Mouse (Mus musculus) CH12.LX (cell line): ENCODE measurements around the gene Slc16a4. TPM values are rescaled to one million over a fixed set of nuclear protein-coding genes. Genes with fewer than 3 reads are reported as not detected.

Experiments used
- DNase-seq: peaks from one replicate; pipeline ENCODE4 v3.0.0-alpha.2; 2013; ENCODE audit errors: extremely low read depth
- H3K27ac ChIP-seq: 2 replicates; pipeline ENCODE4 v1.5.1; 2012; ENCODE audit warnings: low read depth, mild to moderate bottlenecking, control low read depth, moderate library complexity; ENCODE audit not compliant: insufficient read depth
- H3K27me3 ChIP-seq: replicated peaks from 2 replicates; pipeline ENCODE3; 2012; ENCODE audit warnings: inconsistent platforms
- H3K36me3 ChIP-seq, 2 experiments: replicated peaks in 1 of 2; 2 replicates each; pipeline versions ENCODE3 to v1.6.1; 2012; ENCODE audit warnings: inconsistent platforms in 1 of 2, low read length in 1 of 2, mild to moderate bottlenecking in 1 of 2, mixed read lengths in 1 of 2, moderate library complexity in 1 of 2; ENCODE audit not compliant: control insufficient read depth in 1 of 2, insufficient read depth in 1 of 2
- H3K4me1 ChIP-seq, 2 experiments: 2 replicates each; pipeline ENCODE4 v1.6.1; 2012; ENCODE audit warnings: inconsistent platforms in 1 of 2, moderate library complexity in 1 of 2; ENCODE audit not compliant: insufficient read depth in 2 of 2, control insufficient read depth in 1 of 2
- H3K4me2 ChIP-seq: 2 replicates; pipeline ENCODE4 v1.6.1; 2012; ENCODE audit warnings: low read depth, mild to moderate bottlenecking, control low read depth; ENCODE audit not compliant: poor library complexity, insufficient read depth, severe bottlenecking
- H3K4me3 ChIP-seq, 3 experiments: fragments of 150-350 bp in 1 of 3; sonication (generic) in 1 of 3; replicated peaks in 1 of 3; 2 replicates each; pipeline versions ENCODE3 to v1.5.1; 2011 to 2012; ENCODE audit warnings: low read depth in 2 of 3, low read length in 2 of 3, mild to moderate bottlenecking in 2 of 3, moderate library complexity in 2 of 3, control low read depth in 1 of 3, improper control_type of control experiment in 1 of 3, inconsistent platforms in 1 of 3, mixed read lengths in 1 of 3; ENCODE audit not compliant: poor library complexity in 1 of 3
- H3K79me2 ChIP-seq: replicated peaks from 2 replicates; pipeline ENCODE4 v1.6.1; 2012; ENCODE audit warnings: mild to moderate bottlenecking, moderate library complexity; ENCODE audit not compliant: control insufficient read depth, poor library complexity, insufficient read depth, severe bottlenecking; ENCODE audit errors: extremely low read depth
- H3K9ac ChIP-seq: 2 replicates; pipeline ENCODE4 v1.6.1; 2012; ENCODE audit warnings: low read depth, mild to moderate bottlenecking, control low read depth, moderate library complexity; ENCODE audit not compliant: insufficient read depth
- H3K9me3 ChIP-seq: replicated peaks from 2 replicates; pipeline ENCODE3; 2012; ENCODE audit warnings: low read length, inconsistent platforms, mixed read lengths
- CHD1 ChIP-seq: IDR thresholded peaks from 2 replicates; pipeline ENCODE4 v1.6.1; 2012; ENCODE audit warnings: low read depth, low read length, improper control_type of control experiment, inconsistent platforms
- E2F4 ChIP-seq: IDR thresholded peaks from 2 replicates; pipeline ENCODE4 v1.6.1; 2011; ENCODE audit warnings: low read depth, low read length, improper control_type of control experiment; ENCODE audit not compliant: insufficient replicate concordance
- ELF1 ChIP-seq: IDR thresholded peaks from 2 replicates; pipeline ENCODE4 v1.6.1; 2014; ENCODE audit warnings: low read depth, mild to moderate bottlenecking, inconsistent platforms, low read length, improper control_type of control experiment
- EP300 ChIP-seq: IDR thresholded peaks from 2 replicates; pipeline ENCODE4 v1.6.1; 2011; ENCODE audit warnings: low read length, improper control_type of control experiment
- ETS1 ChIP-seq: conservative IDR thresholded peaks from 2 replicates; pipeline ENCODE4 v1.6.1; 2012; ENCODE audit warnings: low read depth, mild to moderate bottlenecking, inconsistent platforms, low read length, improper control_type of control experiment, moderate library complexity
- GABPA ChIP-seq: IDR thresholded peaks from 2 replicates; pipeline ENCODE4 v1.6.1; 2012; ENCODE audit warnings: low read depth, low read length, improper control_type of control experiment, inconsistent platforms; ENCODE audit not compliant: insufficient replicate concordance
- MAFK ChIP-seq: IDR thresholded peaks from 2 replicates; pipeline ENCODE4 v1.6.1; 2011; ENCODE audit warnings: low read length, improper control_type of control experiment; ENCODE audit not compliant: insufficient replicate concordance
- MAX ChIP-seq: IDR thresholded peaks from 2 replicates; pipeline ENCODE4 v1.6.1; 2011; ENCODE audit warnings: low read length, improper control_type of control experiment
- NELFE ChIP-seq: IDR thresholded peaks from 2 replicates; pipeline ENCODE4 v1.6.1; 2011; ENCODE audit warnings: low read depth, low read length, improper control_type of control experiment
- POLR2AphosphoS2 ChIP-seq: IDR thresholded peaks from 2 replicates; pipeline ENCODE4 v1.6.1; 2011; ENCODE audit warnings: low read depth, low read length, improper control_type of control experiment
- SIN3A ChIP-seq: IDR thresholded peaks from 2 replicates; pipeline ENCODE4 v1.6.1; 2012; ENCODE audit warnings: low read length, improper control_type of control experiment, inconsistent platforms
- SMC3 ChIP-seq: IDR thresholded peaks from 2 replicates; pipeline ENCODE4 v1.6.1; 2011; ENCODE audit warnings: low read depth, low read length, improper control_type of control experiment
- TBP ChIP-seq: conservative IDR thresholded peaks from 2 replicates; pipeline ENCODE4 v1.6.1; 2011; ENCODE audit warnings: low read depth, low read length, improper control_type of control experiment
- dilution Hi-C: fragments of 300-500 bp; cut with MboI; formaldehyde crosslinking; loops from 2 replicates; pipeline ENCODE4 v1.14.3; 2020; ENCODE audit warnings: low sequenced_read_pairs; ENCODE audit not compliant: extremely low pct_unique_long_range_greater_than_20kb, extremely low pct_ligation_motif_present
- in situ Hi-C: fragments of 300-500 bp; cut with MboI; formaldehyde crosslinking; loops from 3 replicates; pipeline ENCODE4 v1.14.3; 2019; ENCODE audit warnings: low sequenced_read_pairs, low pct_ligation_motif_present, low pct_unique_long_range_greater_than_20kb, mixed read lengths
- polyA plus RNA-seq: library from polyadenylated mRNA; unstranded; fragments of >175 nt; gene quantifications from 2 replicates; pipeline ENCODE4 v1.2.1, GENCODE M21; 2012; ENCODE audit warnings: low read depth; ENCODE audit not compliant: insufficient read length
- total RNA-seq, 2 experiments: library from RNA; depleted of rRNA; stranded (reverse); fragments of 300-350 nt in 1 of 2; fragments of >200 nt in 1 of 2; gene quantifications; 2 replicates each; pipeline ENCODE4 v1.2.3; 2012 to 2014

The Slc16a4 gene
- total and polyA plus RNA-seq, 3 experiments, result 0.08 to 0.60 TPM; not detected in 1

DNA sequence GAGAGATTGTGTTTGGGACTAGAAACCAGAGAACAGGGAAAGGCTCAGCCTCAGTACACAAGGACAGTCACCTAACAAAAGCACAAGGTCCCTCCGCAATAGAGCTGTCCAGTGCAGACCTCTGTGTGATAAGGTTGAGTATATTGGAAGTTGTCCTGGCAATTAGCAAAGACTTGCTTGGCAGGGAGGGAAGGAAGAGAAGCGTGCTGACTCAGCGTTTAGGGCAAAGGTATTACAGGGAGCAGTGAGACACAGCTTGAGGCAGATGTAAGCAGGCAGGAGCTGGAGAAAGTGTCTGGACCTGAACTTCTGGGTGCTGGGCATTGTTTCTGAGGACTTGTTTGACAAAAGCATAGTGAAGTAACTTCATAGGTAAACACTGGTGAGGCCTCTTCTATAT is 35.0 kb upstream of the Slc16a4 start:
- H3K79me2 ChIP-seq, result no peaks in the 10 kb centered on the region
- TF ChIP-seq NELFE, result no peak
- TF ChIP-seq MAFK, result peak; percentile 95

DNA sequence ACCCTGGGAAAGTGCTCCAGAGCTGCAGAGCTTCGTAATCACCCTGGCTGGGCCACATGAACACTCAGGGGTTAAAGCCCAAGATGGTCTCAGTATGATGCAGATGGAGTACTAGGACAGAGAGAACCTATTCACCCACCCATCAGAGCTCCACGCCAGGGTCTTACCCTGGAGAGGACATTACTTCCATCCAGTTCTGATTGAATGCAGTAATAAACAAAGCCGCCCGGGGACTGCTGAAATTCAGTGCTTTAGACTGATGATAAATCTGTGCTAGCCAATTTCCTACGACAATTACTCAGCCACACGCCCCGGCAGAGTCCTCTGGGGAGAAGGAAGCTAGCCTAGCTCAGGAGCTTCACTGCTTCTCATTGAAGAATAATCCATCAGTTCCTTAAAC is 34.3 kb upstream of the Slc16a4 start:
- H3K36me3 ChIP-seq, result no peaks in the 10 kb centered on the region
- in situ Hi-C loops (no loop called here), dilution Hi-C loops (no loop called here)
- TF ChIP-seq TBP (no peak), EP300 (no peak), MAX (no peak), CHD1 (no peak)
- no peak overlapping the region for H3K4me3 ChIP-seq
- no peak overlapping the region for H3K27ac ChIP-seq
- H3K9ac ChIP-seq, result no peak overlapping the region
- no peaks in the 10 kb centered on the region for H3K9me3 ChIP-seq
- no peaks in the 10 kb centered on the region for H3K79me2 ChIP-seq
- H3K27me3 ChIP-seq, result peaks cover 3% of the 10 kb centered on the region
- H3K4me1 ChIP-seq, result peaks cover 2 to 23% of the 10 kb centered on the region in 2 experiments; a peak in 3 of 4 replicates
- DNase-seq, result no peak
- H3K4me2 ChIP-seq, result no peak overlapping the region

More for the DNA sequence above, 35.0 kb upstream of the Slc16a4 start:
- in situ Hi-C loops, result no loop called here
- Histone ChIP-seq H3K27me3 (peaks cover 3% of the 10 kb centered on the region), H3K27ac (no peak overlapping the region), H3K36me3 (no peaks in the 10 kb centered on the region), H3K9ac (no peak overlapping the region), H3K4me1 (peaks cover 2 to 15% of the 10 kb centered on the region in 2 experiments; a peak in 3 of 4 replicates), H3K9me3 (no peaks in the 10 kb centered on the region), H3K4me3 (no peak overlapping the region), H3K4me2 (no peak overlapping the region)
- dilution Hi-C loops, result no loop called here
- no peak for DNase-seq

DNA sequence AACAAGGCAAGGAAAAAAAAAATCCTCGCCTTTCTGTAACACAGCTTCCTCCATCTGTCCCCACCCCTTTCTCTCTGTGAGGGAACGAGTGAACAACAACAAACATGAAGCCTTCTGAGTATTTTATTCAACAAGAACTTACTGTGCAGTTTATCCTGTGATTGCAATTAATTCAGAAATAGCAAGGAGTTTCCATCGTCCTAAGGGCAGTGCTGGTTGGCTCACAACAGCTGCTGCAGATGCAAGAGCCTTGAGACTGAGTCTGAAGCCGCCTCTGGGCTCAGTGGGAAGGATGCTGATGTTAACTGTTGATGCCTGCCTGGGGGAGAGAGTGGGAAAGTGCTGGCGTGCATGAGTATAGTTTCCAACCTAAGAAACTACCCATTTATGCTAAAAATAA is 33.1 kb upstream of the Slc16a4 start:
- Histone ChIP-seq H3K4me1 (peaks cover 2 to 19% of the 10 kb centered on the region in 2 experiments; a peak in 3 of 4 replicates), H3K4me2 (no peak overlapping the region), H3K9me3 (no peaks in the 10 kb centered on the region), H3K36me3 (no peaks in the 10 kb centered on the region), H3K4me3 (no peak overlapping the region), H3K27me3 (peaks cover 3% of the 10 kb centered on the region), H3K79me2 (no peaks in the 10 kb centered on the region)
- DNase-seq, result no peak
- in situ Hi-C loops (no loop called here), dilution Hi-C loops (no loop called here)
- TF ChIP-seq EP300, result no peak
- no peak for TF ChIP-seq ELF1
- TF ChIP-seq POLR2AphosphoS2, result no peak
- TF ChIP-seq SIN3A, result no peak
- TF ChIP-seq E2F4, result no peak
- no peak for TF ChIP-seq SMC3
- no peak for TF ChIP-seq CHD1
- no peak for TF ChIP-seq GABPA
- TF ChIP-seq ETS1, result no peak
- TF ChIP-seq, all 38 proteins: peak for 0
- no peak overlapping the region for H3K9ac ChIP-seq
- no peak overlapping the region for H3K27ac ChIP-seq
